Mouse (Mus musculus): ENCODE measurements around the gene Vps26a.

Vps26a gene

DNA sequence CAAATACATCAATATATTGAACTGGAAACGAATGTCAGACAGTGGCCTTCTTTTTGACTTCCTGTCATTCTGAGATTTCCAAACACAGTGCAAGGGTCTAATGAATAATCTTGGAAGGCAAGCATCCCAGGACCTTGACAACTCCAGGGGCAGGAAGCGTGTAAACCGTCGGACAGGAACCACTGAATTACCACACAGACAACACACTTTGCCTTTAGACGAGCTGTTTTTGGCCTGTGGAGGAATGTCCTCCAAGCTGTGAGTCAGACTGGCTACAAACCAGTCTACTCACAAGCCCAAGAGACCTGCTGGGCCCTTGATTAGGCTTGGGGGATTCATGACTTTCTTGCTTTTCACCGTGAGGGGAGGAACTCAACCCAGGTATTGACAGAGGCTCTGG, 66.2 kb downstream of the Vps26a start:
- DNase-seq (ENCODE audit: extremely low read depth, insufficient read length, low spot score): no peak

DNA sequence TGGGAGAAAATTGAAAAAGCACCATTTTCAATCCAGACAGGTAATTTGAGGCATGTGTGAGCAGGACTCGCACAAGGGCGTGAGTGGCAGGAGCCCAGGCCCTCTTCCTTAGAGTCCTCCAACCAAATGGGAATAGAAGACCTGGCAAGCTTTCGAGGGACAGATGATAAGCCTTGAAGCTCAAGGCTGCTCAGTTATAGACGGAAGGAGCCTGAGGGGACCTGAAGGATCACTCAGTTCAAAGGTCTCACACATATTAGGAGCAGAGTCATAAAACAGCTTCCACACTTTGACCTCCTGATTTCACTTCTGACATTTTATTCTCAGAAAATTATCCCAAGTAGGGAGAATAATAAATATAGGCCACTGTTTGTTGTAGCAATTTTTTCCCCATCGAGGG, 67.2 kb downstream of the Vps26a start:
- no peak for DNase-seq (ENCODE audit: extremely low read depth, insufficient read length, low spot score)

DNA sequence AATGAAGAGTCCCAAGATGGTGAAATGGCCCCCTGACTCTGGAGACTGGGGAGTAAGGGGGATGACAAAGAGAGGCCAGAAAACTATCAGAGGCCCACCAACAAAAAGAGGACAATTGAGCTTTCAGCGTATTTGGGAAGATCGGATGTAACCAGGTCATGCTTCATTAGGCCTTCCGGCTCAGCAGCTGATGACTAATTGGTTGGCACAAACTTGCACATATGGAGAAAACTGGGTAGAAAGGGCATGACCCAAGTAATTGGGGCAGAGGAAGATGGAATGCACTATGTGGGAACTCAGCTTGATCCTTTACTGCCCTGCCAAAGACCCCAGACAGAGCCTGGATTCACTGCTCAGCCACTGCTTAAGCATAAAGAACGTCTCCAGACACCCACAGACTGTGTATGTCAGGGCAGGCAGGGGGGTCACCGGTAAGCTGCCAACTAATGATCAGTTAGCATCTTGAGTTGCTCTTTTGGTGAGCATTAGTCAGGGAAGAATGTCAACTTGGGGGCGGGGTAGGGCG, 67.7 kb downstream of the Vps26a start:
- peak; percentile 25 for DNase-seq (ENCODE audit: extremely low read depth, insufficient read length, low spot score)

DNA sequence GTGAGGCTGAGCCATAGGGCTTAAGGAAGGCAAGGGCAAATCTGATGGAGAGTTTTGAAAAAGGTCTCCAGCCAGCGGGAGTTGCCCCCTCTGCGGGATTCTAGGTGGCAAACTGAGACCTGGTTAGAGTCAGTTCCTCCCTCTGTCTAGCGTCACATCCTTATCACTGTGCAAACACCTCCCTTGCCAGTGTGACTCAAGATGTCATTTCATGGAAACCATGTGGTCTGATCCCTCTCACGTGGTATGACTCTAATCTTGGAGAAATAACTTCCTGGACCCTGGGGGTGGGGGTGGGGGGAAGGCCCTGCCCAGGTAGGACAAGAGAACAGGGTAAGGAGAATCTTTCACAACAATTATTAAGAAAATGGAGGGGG, 73.0 kb downstream of the Vps26a start:
- no peak for DNase-seq (ENCODE audit: extremely low read depth, insufficient read length, low spot score)

DNA sequence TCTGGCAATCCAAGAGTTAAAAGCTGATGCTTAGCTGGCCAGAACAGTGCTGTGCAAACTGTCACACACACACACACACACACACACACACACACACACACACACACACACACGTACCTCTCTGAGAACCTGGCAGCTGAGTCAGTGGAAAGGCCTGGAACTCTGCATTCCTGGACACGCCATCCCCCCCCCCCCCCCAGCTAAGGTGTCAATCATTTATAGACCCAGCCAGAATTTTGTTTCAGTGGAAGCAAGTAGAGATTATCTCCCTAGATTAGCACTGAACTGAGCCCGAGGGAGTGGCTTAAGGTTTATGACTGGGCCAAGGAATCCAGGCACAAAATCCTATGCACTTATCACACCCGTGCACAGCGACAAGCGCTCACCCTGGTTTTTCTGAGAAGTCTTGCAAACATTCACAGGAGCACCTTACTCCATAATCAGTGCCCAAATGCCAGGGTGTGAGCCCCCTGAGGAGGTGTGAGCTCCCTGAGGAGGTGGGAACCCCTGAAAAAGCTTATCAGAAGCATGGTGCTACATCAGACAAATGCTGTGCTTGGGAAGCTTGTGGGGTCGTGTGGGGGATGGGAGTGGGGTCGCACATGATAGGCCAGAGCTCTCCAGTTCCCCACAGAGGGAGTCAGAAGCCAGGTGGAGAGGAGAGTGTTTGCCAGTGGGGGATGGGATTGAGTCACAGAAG, 73.5 kb downstream of the Vps26a start:
- no peak for DNase-seq (ENCODE audit: extremely low read depth, insufficient read length, low spot score)

DNA sequence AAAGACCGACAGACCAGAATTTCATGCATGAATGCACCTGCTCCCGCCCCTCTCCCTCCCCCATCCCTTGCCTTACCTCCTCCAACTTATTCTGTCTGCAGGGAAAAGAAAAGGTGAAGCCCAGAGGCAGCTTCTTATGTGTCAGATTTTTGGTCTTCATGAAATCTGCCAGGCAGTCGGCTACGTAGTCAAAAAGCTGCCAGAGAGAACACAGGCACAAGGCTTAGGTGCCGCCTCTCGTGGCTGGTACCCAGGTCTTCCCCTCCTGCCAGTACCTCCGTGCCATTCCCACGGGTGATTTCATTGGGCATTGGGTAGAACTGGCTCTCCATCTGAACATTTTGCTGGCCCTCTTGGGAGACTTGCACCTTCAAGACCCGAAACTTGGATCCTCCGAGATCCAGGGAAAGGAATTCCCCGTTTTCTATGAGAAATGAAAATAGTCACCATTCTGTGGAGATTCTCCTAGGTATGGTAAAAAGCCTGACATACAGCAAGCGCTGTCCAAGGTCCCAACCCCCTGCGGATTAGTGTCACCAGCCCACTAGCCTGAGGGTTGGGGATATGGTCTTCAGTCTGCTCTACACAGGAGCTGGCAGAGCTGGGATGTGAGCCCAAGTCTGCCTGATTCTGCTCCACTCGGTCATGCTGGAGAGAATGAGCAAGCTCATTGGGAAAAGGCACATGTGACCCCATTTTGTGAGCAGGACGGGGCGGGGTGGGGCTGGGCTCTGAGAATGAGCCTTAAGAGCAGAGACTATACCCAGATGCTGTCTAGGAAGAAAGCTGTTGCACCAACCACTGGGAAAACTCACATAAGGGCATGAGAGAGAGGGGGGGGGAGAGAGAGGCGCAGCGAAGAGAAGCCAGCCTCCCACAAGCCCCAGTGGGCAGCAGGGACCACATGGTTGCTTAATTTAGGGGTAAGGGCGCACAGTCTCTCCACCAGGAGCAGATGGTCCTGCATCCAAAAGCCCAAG, 74.9 kb downstream of the Vps26a start:
- no peak for DNase-seq (ENCODE audit: extremely low read depth, insufficient read length, low spot score)

DNA sequence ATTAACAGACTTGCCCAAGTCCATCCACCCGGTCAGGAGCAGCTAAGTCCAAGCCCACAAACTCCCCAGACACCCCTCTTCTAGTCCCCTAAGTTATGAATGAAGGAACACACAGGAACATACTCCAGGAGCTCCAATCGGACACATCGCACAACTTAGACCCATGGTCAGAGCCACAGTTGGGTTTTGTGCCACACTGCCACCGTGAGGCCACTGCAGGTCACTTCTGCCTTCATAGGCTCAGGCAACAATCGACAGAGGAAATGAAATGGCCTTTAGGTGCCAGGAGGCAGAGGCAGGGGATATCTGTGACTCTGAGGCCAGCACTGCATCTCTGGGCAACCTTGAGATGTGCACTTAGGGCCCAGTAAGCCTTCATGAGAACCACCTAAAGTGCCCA, 75.7 kb downstream of the Vps26a start:
- DNase-seq (ENCODE audit: extremely low read depth, insufficient read length, low spot score): peak; percentile 20

Data from 3134 (cell line).